7 mouse cellular contexts compared by ENCODE assay signal in the genomic region with DNA sequence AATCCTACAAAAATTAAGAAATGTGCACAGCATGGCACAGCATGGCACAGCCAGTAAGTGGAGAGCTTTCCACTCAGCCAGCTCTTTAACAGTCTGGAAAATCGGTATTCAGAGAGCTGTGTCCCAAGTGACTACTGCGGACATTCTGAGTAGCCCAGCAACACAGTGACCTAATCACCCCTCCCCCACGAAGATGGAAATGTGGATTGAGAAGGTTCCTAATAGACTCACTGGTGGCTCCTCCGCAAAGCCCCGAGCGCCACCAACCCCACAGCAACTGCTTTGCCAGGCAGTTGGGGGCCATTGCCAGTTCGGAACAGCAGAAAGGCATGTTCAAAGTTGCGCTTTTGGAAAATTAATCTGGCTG.
A peak's percentile ranks its signal among the peaks of the same experiment; 100 is the strongest.
DNase-seq lines count a peak whose midpoint lies in the region; ATAC-seq and TF ChIP-seq lines count a peak whose summit lies in the region.

No protein-coding gene starts in this region.

- H3K9me3 ChIP-seq in forebrain, embryonic 10.5 days: peaks cover 30% of the 10 kb centered on the region

- peak; percentile 47 for DNase-seq in thymus, postnatal 4 days
- DNase-seq in thymus, postnatal 36 days: no peak
- DNase-seq in forebrain, embryonic 10.5 days (ENCODE audit: extremely low spot score, low spot score): peak; percentile 47
- peak; percentile 67 to 79 for DNase-seq in layer of hippocampus, postnatal 10 days (ENCODE audit: low spot score in 2 of 2)
- no peak for DNase-seq in ovary, postnatal 10 days (ENCODE audit: low spot score)

- TF ChIP-seq POLR2A in olfactory bulb, adult 2 months (IDR thresholded peaks at IDR 0.05; ENCODE audit: insufficient read depth, low read depth, low read length): no peak

- peaks cover 39% of the 10 kb centered on the region for H3K27me3 ChIP-seq in forebrain, embryonic 10.5 days (ENCODE audit: poor library complexity, severe bottlenecking)

- no peak for ATAC-seq in CD4-positive, CD25-positive, alpha-beta regulatory T cell, adult 4 months

- H3K36me3 ChIP-seq in forebrain, embryonic 10.5 days (replicated peaks): no peaks in the 10 kb centered on the region; the same call in 1 of the 2 replicates

- H3K4me3 ChIP-seq in forebrain, embryonic 10.5 days: peak overlapping the region; percentile 44
- H3K4me3 ChIP-seq in olfactory bulb, adult 2 months (ENCODE audit: insufficient read depth, low read depth, low read length): no peak overlapping the region

- H3K27ac ChIP-seq in forebrain, embryonic 10.5 days: peak overlapping the region; percentile 79
- 0 out of 2 replicates have a peak overlapping the region, but pooled peaks have one; percentile 15 for H3K27ac ChIP-seq in olfactory bulb, adult 2 months (ENCODE audit: insufficient read depth, low read depth, low read length)

- TF ChIP-seq CTCF in olfactory bulb, adult 2 months (IDR thresholded peaks at IDR 0.05; ENCODE audit: insufficient read depth, low read depth, low read length): no peak

- 5% methylated on average over 8 of the region's 8 CpGs for WGBS in forebrain, embryonic 10.5 days
- WGBS in olfactory bulb, adult 2 months: 43% methylated on average over 8 of the region's 8 CpGs

- peaks cover 24% of the 10 kb centered on the region for H3K4me1 ChIP-seq in forebrain, embryonic 10.5 days
- H3K4me1 ChIP-seq in olfactory bulb, adult 2 months (ENCODE audit: control insufficient read depth, insufficient read depth, low read length): peaks cover 13% of the 10 kb centered on the region

Comparison
In these comparisons a context has a peak if more than half of its experiments do, and no peak if none do; other contexts are left out.
1. DNase-seq: peak in thymus, postnatal 4 days (single experiment), forebrain, embryonic 10.5 days (single experiment) and layer of hippocampus, postnatal 10 days (2 of 2); none in thymus, postnatal 36 days (0 of 2) and ovary, postnatal 10 days (single experiment).